Mouse (Mus musculus) MEL (cell line): ENCODE measurements at regions not wholly inside any gene's neighbourhood (a gene's known extent, or its start where the extent isn't known, plus 50 kb on each side); places are given as distances from the start of the nearest gene placed in this dataset.

Experiments used
- DNase-seq: peaks from one replicate; pipeline ENCODE4 v3.0.0; 2011; ENCODE audit warnings: low read depth, low spot score
- H3K27ac ChIP-seq: 2 replicates; pipeline ENCODE4 v1.5.1; 2012; ENCODE audit warnings: low read depth, mild to moderate bottlenecking, control low read depth, low read length, moderate library complexity; ENCODE audit not compliant: control insufficient read depth
- H3K27me3 ChIP-seq, 2 experiments: fragments of 150-350 bp in 1 of 2; sonication (generic) in 1 of 2; 2 replicates each; pipeline ENCODE4 v1.6.1; 2012; ENCODE audit warnings: low read length in 2 of 2, mild to moderate bottlenecking in 2 of 2, improper control_type of control experiment in 1 of 2, moderate library complexity in 1 of 2; ENCODE audit not compliant: insufficient read depth in 2 of 2, control insufficient read depth in 1 of 2
- H3K36me3 ChIP-seq, 2 experiments: 2 replicates each; pipeline ENCODE4 v1.6.1; 2012 to 2014; ENCODE audit warnings: low read length in 2 of 2, improper control_type of control experiment in 1 of 2, inconsistent platforms in 1 of 2, mild to moderate bottlenecking in 1 of 2; ENCODE audit not compliant: insufficient read depth in 2 of 2, control insufficient read depth in 1 of 2
- H3K4me1 ChIP-seq, 2 experiments: fragments of 150-350 bp in 1 of 2; sonication (generic) in 1 of 2; 2 replicates each; pipeline ENCODE4 v1.6.1; 2012; ENCODE audit warnings: low read length in 2 of 2, improper control_type of control experiment in 1 of 2, mild to moderate bottlenecking in 1 of 2; ENCODE audit not compliant: insufficient read depth in 2 of 2, control insufficient read depth in 1 of 2
- H3K4me3 ChIP-seq, 2 experiments: fragments of 150-350 bp in 1 of 2; sonication (generic) in 1 of 2; 2 replicates each; pipeline ENCODE4 v1.5.1; 2012; ENCODE audit warnings: low read depth in 2 of 2, low read length in 2 of 2, mild to moderate bottlenecking in 2 of 2, moderate library complexity in 2 of 2, control low read depth in 1 of 2, improper control_type of control experiment in 1 of 2; ENCODE audit not compliant: control insufficient read depth in 1 of 2, insufficient read depth in 1 of 2
- H3K79me2 ChIP-seq: 2 replicates; pipeline ENCODE4 v1.6.1; 2012; ENCODE audit warnings: mild to moderate bottlenecking, low read length, moderate library complexity; ENCODE audit not compliant: control insufficient read depth, poor library complexity, insufficient read depth
- H3K9ac ChIP-seq: 2 replicates; pipeline ENCODE4 v1.6.1; 2012; ENCODE audit warnings: low read depth, mild to moderate bottlenecking, control low read depth, low read length, moderate library complexity; ENCODE audit not compliant: control insufficient read depth, poor library complexity, severe bottlenecking
- H3K9me3 ChIP-seq: fragments of 150-350 bp; sonication (generic); replicated peaks from 2 replicates; pipeline ENCODE4 v1.6.1; 2012; ENCODE audit warnings: mild to moderate bottlenecking, low read length, improper control_type of control experiment, moderate library complexity; ENCODE audit not compliant: insufficient read depth
- ELF1 ChIP-seq: IDR thresholded peaks from 2 replicates; pipeline ENCODE4 v1.6.1; 2014; ENCODE audit warnings: low read depth, mild to moderate bottlenecking, inconsistent platforms, low read length, improper control_type of control experiment, moderate library complexity
- MAFK ChIP-seq: IDR thresholded peaks from 2 replicates; pipeline ENCODE4 v1.6.1; 2011; ENCODE audit warnings: low read depth, mild to moderate bottlenecking, low read length, improper control_type of control experiment, borderline replicate concordance
- MAZ ChIP-seq: IDR thresholded peaks from 2 replicates; pipeline ENCODE4 v1.6.1; 2012; ENCODE audit warnings: low read depth, mild to moderate bottlenecking, inconsistent platforms, low read length, improper control_type of control experiment
- MXI1 ChIP-seq: IDR thresholded peaks from 2 replicates; pipeline ENCODE4 v1.6.1; 2011; ENCODE audit warnings: mild to moderate bottlenecking, low read depth, low read length, improper control_type of control experiment
- MYC ChIP-seq: IDR thresholded peaks from 2 replicates; pipeline ENCODE4 v1.6.1; 2011; ENCODE audit warnings: low read depth, mild to moderate bottlenecking, low read length, improper control_type of control experiment, moderate library complexity
- RCOR1 ChIP-seq: IDR thresholded peaks from 2 replicates; pipeline ENCODE4 v1.6.1; 2012; ENCODE audit warnings: low read depth, mild to moderate bottlenecking, inconsistent platforms, low read length, improper control_type of control experiment
- SIN3A ChIP-seq: IDR thresholded peaks from 2 replicates; pipeline ENCODE4 v1.6.1; 2012; ENCODE audit warnings: low read length, improper control_type of control experiment, inconsistent platforms
- USF1 ChIP-seq: IDR thresholded peaks from 2 replicates; pipeline ENCODE4 v1.6.1; 2014; ENCODE audit warnings: low read depth, mild to moderate bottlenecking, inconsistent platforms, low read length, improper control_type of control experiment, moderate library complexity
- ZC3H11A ChIP-seq: IDR thresholded peaks from 2 replicates; pipeline ENCODE4 v1.6.1; 2012; ENCODE audit warnings: low read depth, mild to moderate bottlenecking, inconsistent platforms, low read length, improper control_type of control experiment

GRCm38 (mm10) chr12:105898580-105899293 lies 111.3 kb upstream of the Vrk1 start:
- no peak for DNase-seq
- Histone ChIP-seq H3K4me3 (no peak overlapping the region), H3K9ac (no peak overlapping the region), H3K27me3 (no peaks in the 10 kb centered on the region), H3K4me1 (no peaks in the 10 kb centered on the region), H3K36me3 (no peaks in the 10 kb centered on the region)
- TF ChIP-seq MAFK (no peak), RCOR1 (no peak), ZC3H11A (no peak), MYC (no peak), USF1 (no peak)
- TF ChIP-seq, all 39 proteins: peak for 0
- Histone ChIP-seq H3K27ac (no peak overlapping the region), H3K79me2 (no peaks in the 10 kb centered on the region), H3K9me3 (no peaks in the 10 kb centered on the region)

DNA sequence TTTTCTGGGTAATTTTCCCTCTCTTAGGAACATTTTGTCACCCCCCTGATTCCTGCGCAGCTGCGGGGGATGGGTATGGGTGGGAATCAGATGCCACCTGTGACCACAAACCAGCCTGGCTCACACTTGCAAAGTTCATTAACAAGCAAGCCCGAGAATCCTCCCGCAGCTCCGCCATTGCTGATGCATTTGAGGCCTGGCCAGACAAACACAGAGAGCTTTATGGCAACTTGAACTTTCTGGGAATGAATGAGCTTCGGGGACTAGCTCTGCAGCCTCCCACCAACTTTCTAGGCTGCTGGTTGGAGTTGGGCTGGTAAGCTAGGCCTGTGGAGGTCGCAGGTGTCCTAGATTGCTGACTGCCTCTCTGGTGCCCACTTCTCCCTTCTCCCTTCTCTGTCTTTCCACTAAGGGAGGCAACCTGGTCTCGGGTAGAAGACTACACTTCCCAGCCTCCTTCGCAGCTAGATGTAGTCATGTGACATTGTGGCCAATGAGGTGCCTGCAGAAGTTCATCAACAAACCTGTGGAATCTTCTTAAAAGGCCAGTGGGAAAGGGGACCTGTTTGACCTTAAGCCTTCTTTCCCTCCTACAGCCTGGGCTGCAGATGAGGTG lies 110.6 kb upstream of the Vrk1 start:
- no peaks in the 10 kb centered on the region for H3K9me3 ChIP-seq
- H3K9ac ChIP-seq, result no peak overlapping the region
- TF ChIP-seq USF1 (peak; percentile 26; the same call in 1 of the 2 replicates), MXI1 (no peak)
- TF ChIP-seq, all 39 proteins: peak for 1
- Histone ChIP-seq H3K79me2 (no peaks in the 10 kb centered on the region), H3K4me3 (no peak overlapping the region), H3K36me3 (no peaks in the 10 kb centered on the region), H3K27me3 (no peaks in the 10 kb centered on the region), H3K4me1 (no peaks in the 10 kb centered on the region), H3K27ac (no peak overlapping the region)
- DNase-seq, result no peak

DNA sequence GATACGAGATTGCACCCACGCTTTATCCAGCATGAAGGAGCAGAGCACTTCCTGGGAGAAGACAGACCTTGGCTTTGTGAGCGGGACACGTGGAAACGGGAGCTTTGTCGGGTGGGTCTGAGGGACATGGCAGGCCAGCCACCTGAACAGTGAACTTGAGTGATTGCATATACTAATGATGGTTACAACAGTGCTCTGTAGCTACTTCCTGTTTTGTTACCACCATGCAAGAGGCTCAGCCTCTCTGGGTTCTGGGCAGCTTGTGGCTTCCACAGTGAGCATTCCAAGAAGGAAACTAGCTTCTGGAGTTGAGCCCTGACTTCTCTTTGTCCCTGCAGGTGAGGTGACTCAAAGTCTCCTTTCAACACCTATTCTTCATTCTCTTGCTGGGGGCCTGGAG lies 109.5 kb upstream of the Vrk1 start:
- TF ChIP-seq ELF1, result no peak
- TF ChIP-seq SIN3A, result no peak
- TF ChIP-seq MAZ, result no peak
- Histone ChIP-seq H3K9me3 (no peaks in the 10 kb centered on the region), H3K36me3 (no peaks in the 10 kb centered on the region), H3K27me3 (no peaks in the 10 kb centered on the region), H3K27ac (no peak overlapping the region), H3K4me3 (no peak overlapping the region), H3K79me2 (no peaks in the 10 kb centered on the region), H3K4me1 (no peaks in the 10 kb centered on the region), H3K9ac (no peak overlapping the region)
- no peak for DNase-seq
